Mouse (Mus musculus) heart, postnatal 0 days (tissue): ENCODE data around the gene Tmem117.

ENCODE experiments used
- CTCF ChIP-seq: IDR thresholded peaks from 2 replicates; pipeline ENCODE4 v1.5.1; 2016; ENCODE audit warnings: antibody characterized with exemption, control low read depth, low read depth
- EP300 ChIP-seq: IDR thresholded peaks from 2 replicates; pipeline ENCODE4 v1.6.1; 2016; ENCODE audit warnings: antibody characterized with exemption, low read depth

GRCm38 (mm10) chr15:94689884-94690231 lies 60.8 kb downstream of the Tmem117 start:
- peak; percentile 23 for TF ChIP-seq CTCF
- TF ChIP-seq EP300, result no peak
